In genomic region chr10:61822968-61823730, GRCm38 (mm10) we compare ENCODE assay signal across 19 mouse cellular contexts. TPM values are rescaled to one million over a fixed set of nuclear protein-coding genes. Genes with fewer than 3 reads are reported as not detected.
DNase-seq lines count a peak whose midpoint lies in the region; ATAC-seq and TF ChIP-seq lines count a peak whose summit lies in the region.
"Had no signal": no experiment of that assay in that cellular context is flagged by ENCODE, and none has a peak within 500 bp of the region (broad histone marks: within the 10 kb centered on the region; RNA-seq: fewer than 3 reads in every experiment).

No protein-coding gene starts in this region.

- H3K27me3 ChIP-seq in hindbrain, embryonic 12.5 days = no peaks in the 10 kb centered on the region
- H3K27me3 ChIP-seq in hindbrain, postnatal 0 days (ENCODE audit: insufficient read depth, low read length) = no peaks in the 10 kb centered on the region
- no peaks in the 10 kb centered on the region for H3K27me3 ChIP-seq in kidney, embryonic 14.5 days (ENCODE audit: control insufficient read depth, insufficient read depth, low read length)
- H3K27me3 ChIP-seq: neural tube, embryonic 12.5 days had no signal

- no peak overlapping the region for H3K4me2 ChIP-seq in hindbrain, embryonic 12.5 days (replicated peaks)
- H3K4me2 ChIP-seq in hindbrain, postnatal 0 days (ENCODE audit: low read depth, low read length) = no peak overlapping the region
- H3K4me2 ChIP-seq in kidney, embryonic 14.5 days (replicated peaks; ENCODE audit: low read depth, low read length) = no peak overlapping the region
- H3K4me2 ChIP-seq: lung, embryonic 14.5 days; neural tube, embryonic 12.5 days had no signal

- H3K36me3 ChIP-seq in hindbrain, embryonic 12.5 days = no peaks in the 10 kb centered on the region
- H3K36me3 ChIP-seq in hindbrain, postnatal 0 days (ENCODE audit: insufficient read depth, low read length) = no peaks in the 10 kb centered on the region
- H3K36me3 ChIP-seq in kidney, embryonic 14.5 days (ENCODE audit: control insufficient read depth, insufficient read depth, low read length) = no peaks in the 10 kb centered on the region
- H3K36me3 ChIP-seq: neural tube, embryonic 12.5 days had no signal

- H3K4me1 ChIP-seq in hindbrain, embryonic 12.5 days = peaks cover 19% of the 10 kb centered on the region
- H3K4me1 ChIP-seq in hindbrain, postnatal 0 days (ENCODE audit: insufficient read depth, low read length) = no peaks in the 10 kb centered on the region
- no peaks in the 10 kb centered on the region; the same call in none of the 2 replicates for H3K4me1 ChIP-seq in embryonic fibroblast, embryonic 13.5 days (ENCODE audit: control insufficient read depth, insufficient read depth, low read length)
- peaks cover 28% of the 10 kb centered on the region for H3K4me1 ChIP-seq in kidney, embryonic 14.5 days (ENCODE audit: control insufficient read depth, insufficient read depth, low read length)

- no peak for TF ChIP-seq POLR2A in embryonic fibroblast, embryonic 13.5 days (IDR thresholded peaks at IDR 0.05; ENCODE audit: low read depth, low read length)

- DNase-seq in hindbrain, postnatal 0 days (ENCODE audit: low spot score) = no peak
- peak; percentile 43 for DNase-seq in R1 (ENCODE audit: low read depth, low spot score)
- DNase-seq in embryo, embryonic 11 days = peak; percentile 57
- no peak for DNase-seq in cerebellum, adult 9-10 months
- no peak for DNase-seq in kidney, adult 18-20 months
- DNase-seq: cerebellum, adult 9-11 months; heart, postnatal 14 days; kidney, adult 9 months; kidney, postnatal 4 days; lung, embryonic 14.5 days; right cerebral cortex, postnatal 25 days; thymus, postnatal 14 days had no signal

- H3K4me3 ChIP-seq in hindbrain, embryonic 12.5 days = no peak overlapping the region
- H3K4me3 ChIP-seq in hindbrain, postnatal 0 days (ENCODE audit: low read length) = no peak overlapping the region
- no peak overlapping the region for H3K4me3 ChIP-seq in embryonic fibroblast, embryonic 13.5 days (ENCODE audit: insufficient read depth, low read length)
- no peak overlapping the region for H3K4me3 ChIP-seq in kidney, embryonic 14.5 days (ENCODE audit: low read length)
- H3K4me3 ChIP-seq: neural tube, embryonic 12.5 days had no signal

- TF ChIP-seq CTCF in hindbrain, postnatal 0 days (IDR thresholded peaks at IDR 0.05; ENCODE audit: low read depth) = no peak
- no peak for TF ChIP-seq CTCF in embryonic fibroblast, embryonic 13.5 days (IDR thresholded peaks at IDR 0.05; ENCODE audit: borderline replicate concordance, insufficient read depth, low read length)

- H3K9me3 ChIP-seq in hindbrain, embryonic 12.5 days (replicated peaks) = no peaks in the 10 kb centered on the region
- no peaks in the 10 kb centered on the region for H3K9me3 ChIP-seq in hindbrain, postnatal 0 days (ENCODE audit: low read length)
- H3K9me3 ChIP-seq in kidney, embryonic 14.5 days (ENCODE audit: control insufficient read depth, low read length) = no peaks in the 10 kb centered on the region
- H3K9me3 ChIP-seq: neural tube, embryonic 12.5 days had no signal

- WGBS in hindbrain, embryonic 12.5 days = 50% methylated on average over 7 of the region's 7 CpGs
- 66% methylated on average over 7 of the region's 7 CpGs for WGBS in hindbrain, postnatal 0 days
- WGBS in kidney, embryonic 14.5 days = 50% methylated on average over 7 of the region's 7 CpGs

- H3K9ac ChIP-seq in hindbrain, embryonic 12.5 days = no peak overlapping the region
- H3K9ac ChIP-seq in hindbrain, postnatal 0 days (replicated peaks; ENCODE audit: low read length) = no peak overlapping the region
- no peak overlapping the region for H3K9ac ChIP-seq in kidney, embryonic 14.5 days (ENCODE audit: low read depth, low read length)
- H3K9ac ChIP-seq: lung, embryonic 14.5 days; neural tube, embryonic 12.5 days had no signal

- ATAC-seq in hindbrain, embryonic 12.5 days (ENCODE audit: low FRiP score) = no peak
- ATAC-seq in hindbrain, postnatal 0 days = no peak
- ATAC-seq in kidney, embryonic 14.5 days (ENCODE audit: low FRiP score, low TSS enrichment) = no peak
- ATAC-seq: forebrain, embryonic 14.5 days; midbrain, embryonic 16.5 days; Patski had no signal

- H3K27ac ChIP-seq in hindbrain, embryonic 12.5 days = peak overlapping the region; percentile 17; the same call in 1 of the 2 replicates
- no peak overlapping the region for H3K27ac ChIP-seq in hindbrain, postnatal 0 days
- H3K27ac ChIP-seq in embryonic fibroblast, embryonic 13.5 days (ENCODE audit: insufficient read depth, low read length) = peak overlapping the region; percentile 13; the same call in 1 of the 2 replicates
- H3K27ac ChIP-seq in kidney, embryonic 14.5 days (ENCODE audit: low read depth, low read length) = no peak overlapping the region
- H3K27ac ChIP-seq: neural tube, embryonic 12.5 days had no signal

RNA-seq across cellular contexts. Expression of gene H2afy2, which starts 39.2 kb away (rescaled TPM):
- polyA plus RNA-seq in hindbrain, embryonic 12.5 days (2016; fragmentation: Nextera tagmentation; extraction: Ambion mirVana) = 340 and 382 TPM in 2 replicates
- 90.4 and 97.7 TPM in 2 replicates for total RNA-seq in hindbrain, postnatal 0 days (2014; rRNA removed)
- polyA plus RNA-seq in hindbrain, postnatal 0 days (2015; fragmentation: Nextera tagmentation; extraction: Ambion mirVana) = 157 and 162 TPM in 2 replicates
- polyA plus RNA-seq in embryonic fibroblast, embryonic 13.5 days (2011; ENCODE audit: insufficient read length, low read depth, missing spikeins) = 27.4 and 41.2 TPM in 2 replicates
- polyA plus RNA-seq in kidney, embryonic 14.5 days (2014; fragmentation: Nextera tagmentation; extraction: Ambion mirVana) = 118 and 130 TPM in 2 replicates

Comparison
In these comparisons a context has a peak if more than half of its experiments do, and no peak if none do; other contexts are left out.
1. H3K27ac ChIP-seq: peak in hindbrain, embryonic 12.5 days (single experiment) and embryonic fibroblast, embryonic 13.5 days (single experiment); none in hindbrain, postnatal 0 days (single experiment) and kidney, embryonic 14.5 days (single experiment).
2. DNase-seq: peak in R1 (single experiment) and embryo, embryonic 11 days (single experiment); none in hindbrain, postnatal 0 days (single experiment), cerebellum, adult 9-10 months (single experiment) and kidney, adult 18-20 months (single experiment).